Mouse (Mus musculus): ENCODE measurements around the gene Fcgr1.
"Not testable (repeated sequence)": the region's sequence is repeated elsewhere in the genome, so short reads cannot be mapped to it uniquely, and the experiment has no call there.

Fcgr1 gene

GRCm38 (mm10) chr3:96248141-96249033, 45.4 kb downstream of the Fcgr1 start:
- DNase-seq (ENCODE audit: low read depth, low spot score): no peak

- no peak for DNase-seq (ENCODE audit: low read depth, low spot score)
Observed at GRCm38 (mm10) chr3:96247356-96248140, 46.2 kb downstream of the Fcgr1 start.

GRCm38 (mm10) chr3:96246427-96246856, 47.3 kb downstream of the Fcgr1 start, which contains the start of gene Hist2h3c1:
Gene Hist2h3c1, plus strand, starts transcription at chr3:96246685.
- DNase-seq (ENCODE audit: low read depth, low spot score): not testable (repeated sequence)

- not testable (repeated sequence) for DNase-seq (ENCODE audit: low read depth, low spot score)
Observed at GRCm38 (mm10) chr3:96246018-96246417, 47.8 kb downstream of the Fcgr1 start.

- DNase-seq (ENCODE audit: low read depth, low spot score): peak; percentile 88
Observed at GRCm38 (mm10) chr3:96245003-96245886, 48.5 kb downstream of the Fcgr1 start, which contains the start of gene Hist2h2aa1. Gene Hist2h2aa1, plus strand, starts transcription at chr3:96245497.

GRCm38 (mm10) chr3:96243921-96244572, 49.7 kb downstream of the Fcgr1 start:
- peak; percentile 53 for DNase-seq (ENCODE audit: low read depth, low spot score)

- no peak for DNase-seq (ENCODE audit: low read depth, low spot score)
Observed at GRCm38 (mm10) chr3:96240799-96241197, 53.0 kb downstream of the Fcgr1 start.

GRCm38 (mm10) chr3:96239949-96240798, 53.6 kb downstream of the Fcgr1 start, which contains the start of gene Hist2h2aa2:
Gene Hist2h2aa2, minus strand, starts transcription at chr3:96240276.
- peak; percentile 79 for DNase-seq (ENCODE audit: low read depth, low spot score)

GRCm38 (mm10) chr3:96238954-96239793, 54.6 kb downstream of the Fcgr1 start, which contains the start of gene Hist2h3c2:
Gene Hist2h3c2, minus strand, starts transcription at chr3:96239127.
- not testable (repeated sequence) for DNase-seq (ENCODE audit: low read depth, low spot score)

- DNase-seq (ENCODE audit: low read depth, low spot score): no peak
Observed at GRCm38 (mm10) chr3:96237904-96238511, 55.8 kb downstream of the Fcgr1 start.

GRCm38 (mm10) chr3:96237335-96237903, 56.4 kb downstream of the Fcgr1 start:
- DNase-seq (ENCODE audit: low read depth, low spot score): no peak

GRCm38 (mm10) chr3:96236834-96237334, 56.9 kb downstream of the Fcgr1 start:
- no peak for DNase-seq (ENCODE audit: low read depth, low spot score)

GRCm38 (mm10) chr3:96235836-96236235, 57.9 kb downstream of the Fcgr1 start:
- no peak for DNase-seq (ENCODE audit: low read depth, low spot score)

- DNase-seq (ENCODE audit: low read depth, low spot score): no peak
Observed at GRCm38 (mm10) chr3:96234914-96235313, 58.9 kb downstream of the Fcgr1 start.
